Mouse (Mus musculus) brain, embryonic 18.5 days (tissue): ENCODE data around the gene E2f3.

Experiments used
- DNase-seq: peaks from one replicate; pipeline ENCODE4 v3.0.0-alpha.2; 2012; ENCODE audit warnings: low read depth, low spot score

Gene E2f3

DNA sequence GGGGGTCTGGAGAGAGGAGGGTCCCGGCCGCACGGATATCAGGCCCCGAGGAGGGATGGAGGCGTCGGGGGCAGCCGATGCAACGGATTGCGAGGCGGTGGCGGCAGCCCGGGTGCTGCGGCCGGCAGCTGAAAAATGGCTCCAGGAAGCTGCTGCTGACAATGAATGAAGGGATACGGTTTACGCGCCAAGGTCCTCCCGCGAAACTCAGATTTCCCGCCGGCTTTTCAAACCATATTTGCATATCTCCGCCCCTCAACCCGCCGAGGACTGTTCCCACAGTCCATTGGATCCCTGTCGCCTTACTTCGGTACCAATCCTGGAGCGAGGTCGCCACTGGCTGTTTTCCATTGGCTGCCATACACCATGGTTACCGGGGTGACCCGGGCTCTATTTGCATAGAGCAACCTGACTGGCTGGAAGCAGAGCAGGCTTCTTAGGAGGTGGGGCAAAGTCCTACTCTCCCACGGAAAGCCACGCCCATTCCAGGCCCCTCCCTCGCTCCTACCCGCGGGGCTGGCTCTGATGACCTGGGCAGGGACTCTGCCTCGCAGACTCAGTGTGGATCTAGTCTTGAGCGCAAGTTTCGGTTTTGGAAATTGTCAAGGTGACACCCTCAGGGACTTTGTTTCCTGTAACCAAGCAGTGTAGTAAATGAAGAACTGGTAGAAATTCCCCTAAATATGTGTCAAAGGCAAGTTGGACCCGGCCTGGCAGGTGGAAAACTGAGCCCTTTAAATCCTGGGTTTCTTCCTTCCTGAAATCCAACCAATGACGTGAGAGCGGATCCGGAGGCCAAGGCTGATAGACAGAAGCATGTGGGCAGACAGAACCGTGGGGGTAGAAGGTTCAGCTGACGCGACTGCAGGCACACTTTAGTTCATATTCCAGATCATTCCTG is at the start of gene E2f3:
E2f3 (minus strand) TSS at position 209 of the 901 bp plus-strand sequence.
- DNase-seq, result peak; percentile 99

DNA sequence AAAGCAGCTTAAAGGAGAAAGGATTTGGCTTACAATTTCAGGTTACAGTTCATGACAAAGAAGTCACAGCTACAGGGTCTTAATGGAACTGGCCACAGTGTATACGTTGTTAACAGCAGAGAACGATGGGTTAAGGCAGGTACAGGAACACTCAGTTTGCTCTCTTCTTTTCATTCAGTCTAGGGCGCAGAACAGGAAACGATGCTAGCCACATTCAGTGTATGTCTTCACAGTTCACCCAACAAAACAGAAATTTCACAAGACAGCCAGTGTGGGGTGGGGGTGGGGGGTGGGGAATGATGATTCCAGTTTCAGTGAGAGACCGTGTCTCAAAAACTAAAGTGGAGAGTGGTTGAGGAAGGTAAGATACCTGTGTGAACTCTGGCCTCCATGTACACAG is 48.7 kb upstream of the E2f3 start:
- no peak for DNase-seq

DNA sequence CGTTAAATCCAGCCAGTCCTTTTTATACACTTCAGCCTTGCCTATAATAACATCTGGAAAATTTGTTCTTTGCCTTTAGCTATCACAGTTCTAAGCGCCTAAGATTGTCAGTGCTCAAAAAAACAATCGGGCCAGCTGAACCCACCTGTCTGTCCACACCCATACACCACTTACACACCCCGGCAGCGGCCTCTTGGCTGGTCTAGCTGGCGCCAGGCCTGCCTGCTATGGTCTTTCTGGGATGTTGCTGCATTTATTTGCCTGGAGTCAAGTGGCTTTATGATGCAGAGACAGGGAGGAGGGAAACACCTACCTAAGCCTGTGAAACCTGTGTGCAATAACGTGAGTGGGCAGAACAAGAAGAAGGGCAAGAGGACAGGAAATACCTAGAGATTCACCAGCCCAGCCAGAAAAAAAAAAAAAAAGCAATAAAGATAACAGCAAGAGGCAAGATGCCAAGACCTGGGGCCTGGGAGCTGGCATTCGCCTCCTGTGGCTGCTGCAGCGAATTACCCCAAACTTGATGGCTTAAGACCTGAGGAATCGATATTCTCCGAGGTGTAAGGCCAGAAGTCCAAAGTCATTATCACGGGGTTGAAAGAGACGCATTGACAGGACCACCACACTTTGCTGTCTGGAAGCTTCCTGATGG is 45.9 kb upstream of the E2f3 start:
- no peak for DNase-seq

DNA sequence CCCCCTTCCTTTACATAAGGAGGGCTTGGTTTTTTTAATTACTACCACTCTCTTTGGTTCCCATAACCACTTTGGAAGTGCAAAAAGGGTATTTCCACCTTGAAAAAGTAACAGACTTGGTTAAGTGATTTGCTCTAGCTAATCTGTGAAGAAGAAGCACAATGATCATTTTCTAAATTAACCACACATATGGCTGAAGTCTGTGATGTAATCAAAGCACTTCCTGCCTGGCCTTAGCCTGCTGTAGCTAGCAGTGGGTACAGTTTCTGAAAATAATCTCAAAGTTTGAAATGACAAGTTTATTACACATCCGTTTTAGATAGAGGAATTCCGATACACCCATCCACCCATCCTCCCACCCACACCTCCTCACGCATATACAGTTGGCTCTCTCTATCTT is 42.0 kb upstream of the E2f3 start:
- DNase-seq, result no peak

DNA sequence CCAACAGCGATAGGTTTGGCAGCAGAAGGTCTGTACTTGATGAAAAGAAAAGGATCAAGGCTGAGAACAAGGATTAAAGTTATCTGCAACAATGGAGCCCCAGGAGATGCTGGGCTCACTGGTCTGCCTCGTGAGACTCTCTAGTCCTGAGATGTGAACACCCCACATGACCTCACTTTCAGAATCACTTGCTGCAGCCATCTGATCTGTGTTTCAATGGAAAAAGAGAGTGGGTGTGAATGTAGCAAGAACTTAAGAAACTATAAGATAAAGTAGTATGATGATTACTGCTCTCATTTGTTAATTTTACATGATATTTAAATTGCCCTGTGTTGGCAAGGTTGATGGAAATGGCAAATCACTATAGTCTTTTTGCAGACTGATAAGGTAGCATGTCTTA is 36.6 kb upstream of the E2f3 start:
- DNase-seq, result no peak

DNA sequence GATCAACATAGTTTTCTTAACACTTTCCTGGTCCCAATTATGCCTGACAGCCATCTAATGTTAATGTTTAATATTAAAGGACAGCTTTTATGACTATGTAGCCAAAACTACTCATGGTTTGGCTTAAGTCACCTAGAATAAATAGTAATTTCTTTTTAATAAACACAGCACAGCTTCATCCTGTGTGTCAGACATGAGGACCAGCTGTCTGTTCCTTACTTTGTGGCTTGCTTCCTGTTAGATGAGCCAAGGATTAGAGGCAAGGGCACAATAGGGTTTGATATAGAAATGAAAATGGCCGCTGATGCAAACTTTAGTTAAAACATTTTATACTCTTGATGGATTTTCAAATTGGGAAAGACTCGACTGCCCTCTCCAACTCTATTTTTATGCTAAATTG is 32.7 kb upstream of the E2f3 start:
- no peak for DNase-seq

DNA sequence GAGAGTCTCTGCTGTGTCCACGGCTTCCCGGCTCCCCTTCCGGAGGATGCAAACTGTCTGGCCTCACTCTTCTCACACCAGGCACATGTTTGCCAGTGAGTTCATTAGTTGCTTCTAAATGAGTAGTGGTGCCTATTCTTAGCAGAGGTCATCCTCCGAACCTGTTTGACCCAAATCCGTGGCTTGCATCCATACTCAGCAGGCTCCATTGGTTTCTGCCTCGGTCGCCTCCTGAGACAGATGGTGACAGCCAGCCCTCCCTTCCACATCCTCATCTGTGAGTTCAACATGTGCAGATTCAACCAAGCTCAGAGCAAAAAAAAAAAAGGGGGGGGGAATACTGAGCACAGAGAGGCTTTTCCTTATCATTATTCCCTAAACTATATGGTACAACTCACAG is 31.7 kb upstream of the E2f3 start:
- DNase-seq, result no peak

- DNase-seq, result no peak
Measured at GRCm38 (mm10) chr13:30014576-30014975, 28.7 kb upstream of the E2f3 start.

GRCm38 (mm10) chr13:30012226-30012625 is 26.4 kb upstream of the E2f3 start:
- DNase-seq, result no peak

- DNase-seq, result no peak
Measured at GRCm38 (mm10) chr13:30008738-30009137, 22.9 kb upstream of the E2f3 start.

DNA sequence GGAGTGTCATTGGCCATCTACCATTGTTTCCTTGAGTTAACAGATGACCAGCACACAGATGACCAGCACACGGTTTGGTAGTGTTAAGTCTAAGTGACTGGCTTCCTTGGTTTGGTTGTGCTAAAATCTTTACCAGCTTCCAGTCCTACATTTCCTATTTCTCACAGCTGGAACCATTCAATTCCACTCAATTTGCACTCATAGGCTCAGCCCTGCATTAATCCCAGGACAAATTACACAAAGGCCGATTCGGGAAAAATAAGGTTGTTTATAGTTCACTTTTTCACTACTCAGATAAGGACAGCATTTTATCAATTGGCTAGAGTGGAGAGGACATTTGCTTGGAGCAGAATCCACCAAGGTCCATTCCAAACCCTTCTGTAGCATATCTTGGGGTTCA is 19.6 kb upstream of the E2f3 start:
- DNase-seq, result no peak

DNA sequence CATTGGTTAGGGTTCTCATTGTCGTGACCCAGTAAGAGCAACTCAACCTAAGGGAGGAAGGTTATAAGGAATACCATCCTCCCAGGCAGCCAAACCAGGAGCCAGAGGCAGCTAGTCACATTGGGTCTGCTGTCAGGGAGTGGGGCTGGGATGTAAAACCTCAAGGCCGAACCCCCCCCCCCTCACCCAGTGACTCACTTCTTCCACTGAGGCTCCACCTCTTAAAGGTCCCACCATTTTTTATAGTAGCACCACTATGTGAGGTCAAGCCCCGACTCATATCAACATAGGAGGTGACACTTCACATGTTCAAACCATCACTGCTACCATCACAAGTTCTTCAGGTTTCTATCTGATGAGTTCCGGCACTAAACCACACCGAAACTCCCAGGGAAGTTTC is 19.0 kb upstream of the E2f3 start:
- no peak for DNase-seq

GRCm38 (mm10) chr13:30003169-30003568 is 17.3 kb upstream of the E2f3 start:
- no peak for DNase-seq

DNA sequence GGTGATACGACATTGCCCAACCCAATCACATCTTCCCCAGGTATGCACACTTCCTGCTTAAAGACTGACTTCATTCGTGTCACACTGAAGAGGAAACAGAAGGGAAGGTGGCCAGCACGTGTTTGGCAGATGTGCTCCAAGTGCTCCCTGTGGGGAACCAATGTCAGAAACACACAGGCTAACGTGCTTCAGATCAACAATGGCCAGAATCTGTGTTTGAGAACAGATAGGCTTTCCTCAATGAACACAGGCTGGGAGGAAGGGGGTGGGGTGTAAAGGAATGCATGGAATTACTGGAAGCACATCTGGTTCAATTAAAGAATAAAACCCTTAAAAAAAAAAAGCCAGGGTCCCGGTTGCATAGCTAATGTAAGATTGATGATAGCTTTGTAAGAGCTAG is 15.2 kb upstream of the E2f3 start:
- DNase-seq, result no peak

DNA sequence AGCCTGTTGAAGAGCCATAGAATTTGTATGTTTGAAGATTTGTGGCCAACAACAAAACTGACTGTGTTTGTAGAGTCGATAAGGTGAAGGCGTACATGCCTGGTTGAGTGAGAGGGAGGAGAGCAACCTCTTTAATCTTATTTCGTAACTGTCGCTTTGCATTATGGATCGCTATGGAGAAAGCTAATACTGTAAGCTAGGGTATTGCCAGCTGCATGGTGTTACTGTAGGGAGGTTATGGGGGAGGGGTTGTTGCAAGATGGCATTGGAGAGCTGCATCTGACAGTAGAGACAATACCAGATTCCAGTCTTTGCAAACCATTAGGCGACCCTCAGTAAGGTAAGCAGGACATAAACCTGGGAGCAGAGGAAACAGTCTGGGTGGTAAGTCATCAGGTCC is 2.1 kb upstream of the E2f3 start:
- no peak for DNase-seq

DNA sequence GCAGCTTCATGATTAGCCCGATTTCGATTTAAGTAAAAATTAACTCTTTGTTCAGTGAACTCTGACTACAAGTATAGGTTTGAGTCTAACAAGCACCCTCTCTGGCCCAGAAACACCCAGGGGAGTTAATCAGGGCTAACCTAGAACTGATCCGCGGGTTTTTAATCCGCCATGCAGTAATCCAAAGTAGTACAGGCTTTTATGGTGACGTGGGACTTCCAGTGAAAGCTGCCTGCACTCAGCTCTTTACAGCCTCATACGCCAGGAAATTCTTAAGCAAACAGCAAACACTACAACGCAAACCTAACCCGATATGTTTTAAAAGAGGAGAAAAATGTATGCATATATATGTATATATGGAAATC is 875 bp upstream of the E2f3 start:
- DNase-seq, result no peak

DNA sequence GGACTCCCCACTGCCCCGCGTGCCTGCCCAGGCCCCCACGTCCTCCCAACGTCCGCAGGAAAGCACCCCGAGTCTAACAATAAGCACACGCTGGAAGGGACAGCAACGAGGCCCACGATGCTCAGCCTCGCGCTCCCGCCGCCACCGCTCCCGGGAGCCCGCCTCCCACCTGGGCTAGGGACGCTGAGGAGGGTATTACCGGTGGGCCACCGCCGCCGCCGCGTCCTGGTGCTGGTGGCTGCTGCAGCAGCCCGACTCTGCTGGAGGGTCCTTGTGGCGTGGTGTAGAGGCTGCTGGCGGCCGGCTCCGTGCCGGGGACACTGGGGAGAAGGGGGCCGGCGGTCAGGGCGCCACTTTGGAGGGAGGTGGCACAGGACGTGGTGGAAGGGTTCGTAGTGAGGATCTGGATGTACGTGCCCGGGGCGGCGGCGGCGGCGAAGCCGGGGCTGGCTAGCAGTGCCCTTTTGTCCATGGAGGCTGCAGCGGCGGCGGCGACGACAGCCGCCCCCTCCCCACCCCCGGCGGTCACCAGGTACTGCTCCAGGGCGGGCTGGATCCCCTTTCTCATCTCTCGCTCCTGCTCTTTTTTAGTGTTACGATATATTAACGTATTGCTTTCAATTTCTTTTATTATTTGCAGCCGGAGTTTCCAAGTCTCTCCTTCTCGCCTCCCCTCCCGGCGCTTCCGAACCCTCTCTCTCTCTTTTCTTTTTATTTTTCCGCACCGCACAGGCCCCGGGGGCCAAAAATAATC is 585 bp downstream of the E2f3 start:
- no peak for DNase-seq

DNA sequence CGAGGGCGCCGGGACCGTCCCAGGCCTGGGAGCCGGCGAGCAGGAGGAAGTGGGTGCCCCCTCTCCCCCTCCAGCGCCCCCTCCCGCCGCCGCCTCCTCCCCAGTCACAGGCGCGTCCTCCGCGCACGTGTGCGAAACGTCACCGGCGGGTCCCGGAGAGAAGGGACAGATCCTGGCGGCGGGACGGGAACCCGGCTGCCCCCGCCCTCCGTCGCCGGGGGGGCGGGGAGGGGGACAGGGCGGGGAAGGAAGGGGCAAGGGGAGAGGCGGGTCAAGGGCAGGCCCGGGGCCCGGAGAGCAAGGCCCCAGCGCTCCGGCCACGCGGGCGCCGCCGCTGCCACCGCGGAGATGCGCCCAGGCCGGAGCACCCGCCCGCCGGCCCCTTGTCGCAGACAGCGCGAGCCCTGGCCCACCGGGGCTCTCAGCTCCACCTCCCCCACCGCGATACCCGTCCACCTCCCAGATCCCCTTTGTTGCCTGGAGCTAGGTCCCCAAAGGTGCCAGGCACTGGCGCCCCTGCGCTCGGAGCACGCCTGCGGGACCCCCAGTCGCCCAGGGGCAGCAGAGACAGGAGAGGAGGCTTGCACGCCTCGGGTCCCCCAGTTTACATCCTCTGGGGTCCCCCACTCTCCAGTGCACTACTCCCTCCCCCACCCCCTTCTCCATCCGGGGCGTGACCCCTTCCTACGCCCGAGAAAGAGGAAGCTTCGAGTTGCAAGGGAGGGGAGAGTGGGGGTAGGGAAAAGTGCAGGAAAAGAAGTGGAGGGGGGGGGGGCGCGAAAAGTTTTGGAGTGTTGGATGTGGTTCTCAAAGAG is 1.4 kb downstream of the E2f3 start:
- no peak for DNase-seq

DNA sequence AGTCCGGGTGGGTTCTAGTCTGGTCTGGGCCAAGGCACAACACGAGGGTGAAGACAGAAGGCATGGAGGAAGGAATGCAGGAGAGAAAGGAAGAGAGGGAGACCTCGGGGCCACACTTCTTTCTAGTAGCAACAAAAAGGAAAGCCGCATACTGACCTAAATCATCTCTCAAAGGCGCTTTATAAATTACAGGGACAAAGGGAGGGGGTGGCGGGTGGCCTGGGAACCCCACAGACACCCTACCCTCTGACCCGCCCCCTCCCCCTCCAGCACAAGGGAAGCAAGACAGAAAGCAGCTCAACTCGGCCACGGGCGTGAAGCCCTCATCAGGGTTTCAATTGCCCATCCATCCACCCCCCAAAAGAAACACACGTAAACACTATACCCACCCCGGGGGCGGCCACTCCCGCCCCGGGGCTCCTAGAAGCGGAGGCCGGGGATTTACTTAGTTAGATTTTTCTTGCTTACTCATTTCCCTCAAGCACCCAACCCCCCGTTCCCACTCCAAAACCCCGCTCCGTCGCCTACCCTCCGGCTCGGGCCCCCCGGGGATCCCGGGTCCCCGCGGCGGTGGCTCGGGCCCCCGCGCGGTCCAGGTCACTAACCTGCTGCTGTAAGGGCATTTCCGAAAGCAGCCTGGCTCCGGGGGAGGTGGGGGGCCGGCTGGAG is 2.2 kb downstream of the E2f3 start:
- DNase-seq, result no peak

- no peak for DNase-seq
Measured at GRCm38 (mm10) chr13:29983037-29983436, 2.8 kb downstream of the E2f3 start.

DNA sequence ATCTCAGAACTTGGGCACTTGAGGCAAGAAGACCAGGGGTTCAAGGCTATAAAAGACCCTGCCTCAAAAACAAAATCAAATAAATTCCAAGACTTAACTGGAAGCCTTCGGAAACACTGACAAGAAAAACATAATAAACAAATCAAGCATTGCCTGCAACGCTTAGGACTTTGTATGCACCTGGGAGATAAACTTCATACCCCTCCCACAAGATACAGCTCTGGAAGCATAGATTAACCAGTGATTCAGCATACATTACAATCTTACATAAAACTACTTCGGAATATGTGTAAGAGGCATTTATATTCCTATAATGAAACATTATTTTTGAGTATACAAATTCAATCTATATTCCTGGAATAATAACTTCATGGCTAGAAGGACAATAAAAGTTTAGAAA is 3.5 kb downstream of the E2f3 start:
- no peak for DNase-seq
